Mouse (Mus musculus): ENCODE measurements around the gene Nos1ap.

The Nos1ap gene

DNA sequence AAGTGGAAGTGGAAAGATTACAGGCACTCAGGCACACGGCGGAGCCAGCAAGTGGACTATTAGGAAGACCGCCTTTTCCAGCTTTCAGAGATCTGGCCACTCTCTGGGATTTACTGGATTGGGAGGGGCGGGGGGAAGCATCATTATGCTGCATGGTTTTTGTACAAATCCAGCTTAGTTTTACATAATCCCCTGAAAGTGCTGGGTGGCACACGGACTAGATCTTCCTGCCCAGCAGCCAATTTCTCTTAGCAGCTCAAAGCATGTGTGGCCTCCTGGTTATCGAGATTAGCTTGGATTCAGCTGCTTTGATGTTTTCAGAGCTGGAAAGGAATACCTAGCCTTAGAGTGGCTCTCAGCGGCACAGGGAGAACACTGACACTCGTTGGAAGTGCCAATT is 246.6 kb downstream of the Nos1ap start:
- DNase-seq = no peak

DNA sequence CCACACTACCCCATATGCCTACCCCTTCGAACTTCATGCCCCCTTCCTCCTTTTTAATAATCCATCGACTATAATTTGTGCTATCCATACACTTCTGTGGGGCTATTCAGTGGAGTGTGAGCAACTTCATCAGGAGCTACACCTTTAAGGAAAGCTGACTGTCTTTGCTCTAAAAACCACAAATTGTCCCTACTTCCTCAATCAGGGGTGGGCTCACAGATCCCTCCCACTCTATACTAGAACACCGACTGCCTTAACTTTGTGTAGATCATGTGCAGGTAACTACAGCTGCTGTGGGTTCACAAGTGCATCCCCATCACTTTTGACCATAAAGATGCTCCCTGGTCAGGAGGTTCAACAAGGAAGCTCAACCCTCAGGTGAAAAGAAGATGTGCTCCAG is 249.7 kb downstream of the Nos1ap start:
- no peak for DNase-seq

DNA sequence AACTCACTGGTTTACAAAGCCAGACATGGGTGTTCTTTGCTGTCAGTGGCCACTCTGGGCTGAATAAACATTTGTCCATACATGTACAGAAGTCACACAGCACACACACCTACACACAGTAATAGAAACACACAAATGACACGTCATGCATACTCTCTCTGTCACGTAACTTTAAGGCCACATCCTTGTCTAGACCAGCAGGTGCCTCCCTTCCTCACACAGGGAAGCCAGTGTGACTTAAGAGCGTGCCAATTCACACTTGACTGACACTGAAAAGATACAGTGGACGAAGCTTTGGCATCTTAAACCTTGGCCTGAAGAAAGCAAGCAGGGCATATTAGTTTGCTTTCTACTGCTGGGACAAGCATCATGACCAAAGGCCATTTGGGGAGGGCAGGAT is 256.9 kb downstream of the Nos1ap start:
- peak; percentile 28 for DNase-seq

DNA sequence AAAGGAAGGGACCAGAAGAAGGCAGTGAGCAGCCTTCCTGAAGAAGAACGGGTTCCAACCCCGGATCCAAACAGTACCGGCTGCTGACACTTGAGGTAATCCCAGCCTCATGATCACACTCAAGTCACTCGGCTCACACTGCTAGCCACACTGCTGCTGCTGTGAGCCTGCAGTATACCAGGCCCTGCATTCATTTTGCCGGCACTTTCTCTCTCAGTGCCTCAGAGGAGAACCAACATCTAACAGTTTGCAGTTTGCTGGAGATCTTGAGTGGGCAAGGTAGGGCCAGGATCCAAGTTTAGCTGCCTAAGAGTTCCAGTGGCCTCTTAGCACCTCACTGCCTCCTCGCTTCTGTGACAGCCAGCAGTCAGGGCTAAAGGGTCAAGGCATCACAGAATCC is 257.7 kb downstream of the Nos1ap start:
- no peak for DNase-seq

DNA sequence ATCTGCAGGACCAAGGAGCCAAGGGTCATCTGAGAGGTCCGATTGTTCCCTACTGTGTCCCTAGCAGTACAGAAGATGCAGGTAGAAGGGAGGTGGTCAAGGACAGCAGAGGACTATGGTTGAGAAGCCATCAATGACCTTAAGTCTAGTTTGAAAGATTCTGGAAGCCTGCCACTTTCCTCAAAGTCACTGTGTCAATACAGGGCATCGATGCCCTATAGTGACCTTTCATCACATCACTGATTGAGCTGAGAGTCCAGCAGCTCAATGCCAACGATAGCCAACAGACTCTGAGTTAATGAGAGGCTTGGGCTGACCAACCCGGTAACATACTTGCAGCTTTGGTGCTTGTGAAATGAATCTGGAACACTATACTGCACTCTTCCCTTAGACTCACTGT is 264.4 kb downstream of the Nos1ap start:
- DNase-seq = no peak

DNA sequence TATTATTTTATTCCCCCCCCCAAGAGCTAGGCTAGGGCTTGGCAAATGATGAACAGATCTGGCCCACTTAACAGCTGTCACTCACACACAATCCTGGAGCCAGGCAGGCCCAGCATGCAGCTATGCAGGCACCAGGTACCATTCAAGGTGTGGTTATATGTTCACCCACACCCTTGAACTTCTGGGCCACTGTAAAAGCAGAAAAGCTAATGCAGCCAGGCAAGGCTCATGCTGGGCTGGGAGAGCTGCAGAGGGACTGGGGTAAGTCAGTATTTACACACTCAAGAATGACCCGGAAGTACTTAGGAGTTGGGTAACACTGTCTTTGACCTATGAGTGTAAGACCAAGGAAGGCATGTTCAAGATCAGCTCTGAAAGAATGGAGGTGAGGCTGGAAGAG is 265.3 kb downstream of the Nos1ap start:
- DNase-seq = no peak

DNA sequence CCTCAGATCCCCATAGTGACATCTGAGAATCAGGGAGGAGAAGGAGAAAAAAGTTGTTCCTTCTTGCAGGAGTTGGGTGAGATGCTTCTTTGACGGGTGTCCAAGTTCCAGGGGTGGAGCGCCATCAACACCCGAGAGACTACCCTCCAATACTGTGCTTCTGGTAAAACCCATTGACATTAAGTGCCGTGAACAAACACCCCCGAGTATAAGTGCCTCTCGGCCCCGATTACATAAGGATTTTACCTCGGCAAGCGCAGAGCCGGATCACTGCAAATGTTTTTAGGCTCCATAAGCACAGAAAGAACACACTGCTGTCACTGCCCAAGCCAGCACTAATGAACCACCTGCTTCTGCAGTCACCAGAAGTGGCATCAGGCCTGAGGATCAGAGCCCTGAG is 266.7 kb downstream of the Nos1ap start:
- no peak for DNase-seq

DNA sequence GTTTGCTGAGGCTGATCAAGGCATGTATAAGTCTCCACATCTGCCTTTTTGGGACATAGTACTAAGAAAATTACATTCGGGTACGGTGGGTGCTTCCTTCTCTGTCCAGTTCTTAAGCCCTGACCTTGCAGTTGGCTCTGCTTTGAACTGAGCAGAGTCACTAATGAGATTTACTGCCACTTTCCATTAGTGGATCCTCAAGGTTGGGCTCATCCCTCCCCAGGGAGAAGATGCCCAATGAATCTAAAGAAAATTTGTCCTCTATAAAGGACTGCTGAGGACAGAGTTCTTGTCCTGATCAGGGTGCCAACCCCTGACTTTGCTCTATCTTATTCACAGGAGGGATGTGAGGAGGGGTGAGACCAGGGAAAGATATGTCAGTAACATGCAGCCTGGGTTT is 267.6 kb downstream of the Nos1ap start:
- DNase-seq = no peak

DNA sequence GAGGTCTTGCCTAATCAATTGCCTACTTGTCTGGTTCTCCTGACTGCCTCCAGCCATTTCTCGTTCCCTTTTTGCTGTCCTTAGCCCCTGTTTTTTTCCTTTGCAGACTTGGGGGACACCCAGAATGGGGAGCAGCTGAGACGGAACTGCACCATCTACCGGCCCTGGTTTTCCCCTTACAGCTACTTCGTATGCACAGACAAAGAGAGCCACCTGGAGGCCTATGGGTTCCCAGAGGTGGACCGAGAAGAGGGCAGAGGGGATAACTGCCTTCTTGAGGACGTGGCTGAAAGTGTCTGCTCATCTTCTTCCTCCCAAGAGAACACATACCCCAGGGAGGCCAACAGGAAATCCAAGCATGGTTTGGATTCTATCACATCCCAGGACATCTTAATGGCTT is 278.2 kb downstream of the Nos1ap start:
- no peak for DNase-seq

DNA sequence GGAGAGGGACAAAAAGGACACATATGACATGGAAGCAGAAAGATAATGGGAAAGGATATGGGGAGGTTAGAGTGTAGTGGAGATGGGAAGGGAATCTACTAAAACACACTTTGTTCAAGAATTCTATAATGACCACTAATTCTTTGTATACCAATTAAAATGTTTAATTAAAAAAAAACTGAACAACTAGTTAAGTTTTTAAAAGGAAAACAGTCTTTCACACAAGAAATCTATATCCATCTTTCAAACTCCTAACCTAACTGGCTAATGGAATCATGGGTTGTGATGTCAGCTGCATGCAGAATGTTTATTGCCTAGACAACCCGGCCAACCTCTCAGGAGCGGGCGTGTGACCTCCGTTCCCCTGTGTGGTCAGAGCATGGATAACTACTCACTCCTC is 281.2 kb downstream of the Nos1ap start, which contains the start of gene Spata46:
Gene Spata46, plus strand, starts transcription at position 301 of the 400 bp plus-strand sequence.
- DNase-seq = no peak

DNA sequence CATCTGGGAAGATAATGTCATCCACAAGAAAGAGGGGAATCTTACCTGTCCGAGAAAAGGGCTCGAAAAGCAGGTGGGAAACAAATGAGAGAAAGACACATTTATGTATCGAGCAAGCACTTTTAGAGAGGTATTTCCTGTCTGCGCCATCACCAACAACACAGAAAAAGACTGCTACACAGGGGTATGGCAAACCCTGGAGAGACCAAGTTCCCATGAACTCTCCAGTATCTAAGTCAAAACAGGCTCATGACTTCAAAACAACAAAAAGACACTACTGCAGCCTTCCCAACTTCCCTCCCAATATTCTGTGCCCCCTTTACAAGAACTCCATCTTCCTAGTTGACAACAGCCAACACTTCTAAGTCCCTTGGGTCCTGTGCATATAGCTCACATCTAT is 283.4 kb downstream of the Nos1ap start, which contains the start of gene Gm7694:
Gene Gm7694, minus strand, starts transcription at position 101 of the 400 bp plus-strand sequence.
- no peak for DNase-seq

DNA sequence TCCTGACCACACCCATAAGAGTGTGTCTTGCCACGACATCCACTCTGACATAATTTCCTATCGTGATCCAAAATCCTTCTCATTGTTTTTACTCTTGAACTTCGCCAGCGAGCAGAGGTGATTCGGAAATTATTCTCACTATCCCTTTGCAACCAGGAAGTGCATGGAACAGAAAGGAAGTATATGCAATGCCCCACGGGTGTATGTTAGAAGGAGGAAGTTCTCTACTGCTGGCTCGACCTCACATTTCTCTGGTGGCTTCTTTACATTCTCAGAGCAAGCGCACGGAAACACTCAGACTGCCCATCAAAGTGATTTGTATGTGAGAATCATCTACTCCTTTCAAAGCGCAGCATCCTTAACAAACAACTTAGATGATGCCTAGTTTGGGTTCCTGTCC is 284.7 kb downstream of the Nos1ap start:
- DNase-seq = no peak

DNA sequence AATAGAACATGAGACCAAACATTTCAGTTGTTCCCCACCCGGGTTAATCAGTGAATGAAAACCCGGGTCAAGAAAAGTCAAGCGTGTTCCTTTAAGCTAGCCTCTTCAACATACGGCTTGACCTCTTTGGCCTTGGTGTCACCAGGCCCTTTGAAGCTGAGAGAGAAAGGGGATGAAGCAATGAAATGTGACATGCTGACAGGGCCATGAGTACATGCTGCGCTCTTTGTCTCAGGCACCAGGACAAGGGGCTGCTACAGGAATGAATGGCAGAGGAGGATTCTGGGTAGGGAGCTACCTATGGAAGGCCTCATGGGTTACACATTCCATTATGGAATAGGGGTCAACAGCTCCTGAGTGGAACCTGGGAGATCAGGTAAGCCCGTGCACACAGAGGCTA is 286.6 kb downstream of the Nos1ap start:
- DNase-seq = no peak

DNA sequence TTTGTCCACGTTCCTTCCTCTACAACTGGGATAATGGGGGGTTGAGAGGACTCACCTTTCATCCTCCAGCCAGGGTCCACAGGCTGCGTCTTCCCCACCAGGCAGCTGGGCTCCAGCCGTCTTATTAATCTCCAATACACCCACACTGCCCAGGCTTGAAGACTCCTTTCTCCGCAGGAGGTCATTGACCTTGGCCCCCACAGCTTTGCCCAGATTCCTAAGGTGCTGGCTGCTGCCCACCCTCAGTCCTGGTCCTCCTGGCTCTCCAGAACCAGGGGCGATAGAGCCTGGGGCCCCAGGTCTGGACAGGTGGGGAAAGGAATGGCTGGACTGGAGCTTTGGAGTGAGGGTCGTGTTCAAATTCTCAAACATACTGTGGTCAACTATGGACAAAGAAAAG is 287.2 kb downstream of the Nos1ap start:
- DNase-seq = no peak

DNA sequence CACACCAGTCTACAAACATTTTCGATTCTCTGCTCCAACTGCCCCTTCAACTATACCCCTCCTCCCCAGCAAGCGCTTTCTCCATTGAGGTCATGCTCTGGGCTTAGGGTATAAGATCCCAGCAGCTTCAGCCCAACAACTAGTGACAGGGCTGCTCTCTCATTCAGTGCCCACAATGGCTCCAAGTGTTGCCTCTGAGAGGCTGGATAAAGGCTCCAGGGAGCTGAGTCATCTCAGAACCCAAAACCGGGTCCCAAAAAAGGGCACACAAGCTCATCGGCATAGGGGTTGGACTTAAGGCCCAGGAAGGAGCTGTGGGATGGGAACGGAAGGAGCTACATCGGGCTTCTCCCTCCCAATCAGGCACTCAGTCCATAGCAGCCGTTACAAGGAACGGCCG is 288.0 kb downstream of the Nos1ap start:
- no peak for DNase-seq

DNA sequence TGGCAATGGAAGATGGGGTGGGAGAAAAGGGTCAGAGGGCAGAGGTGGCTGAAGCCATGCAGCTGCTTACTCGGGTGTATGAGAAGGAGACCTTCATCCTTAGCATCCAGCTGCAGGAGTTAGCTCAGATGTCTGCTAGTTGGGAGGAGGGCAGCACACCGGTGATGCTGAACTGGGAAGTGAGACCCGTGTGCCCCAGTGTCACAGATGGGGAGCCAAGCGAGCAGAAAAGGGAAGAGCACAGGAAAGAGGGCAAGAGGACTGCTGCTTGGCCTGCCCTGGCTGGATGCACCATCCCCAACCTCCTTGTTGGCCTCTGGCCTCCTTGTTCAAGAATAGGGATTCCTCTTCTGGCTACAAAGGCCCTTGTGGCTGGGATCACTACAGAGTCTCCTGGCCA is 290.2 kb downstream of the Nos1ap start:
- DNase-seq = no peak

DNA sequence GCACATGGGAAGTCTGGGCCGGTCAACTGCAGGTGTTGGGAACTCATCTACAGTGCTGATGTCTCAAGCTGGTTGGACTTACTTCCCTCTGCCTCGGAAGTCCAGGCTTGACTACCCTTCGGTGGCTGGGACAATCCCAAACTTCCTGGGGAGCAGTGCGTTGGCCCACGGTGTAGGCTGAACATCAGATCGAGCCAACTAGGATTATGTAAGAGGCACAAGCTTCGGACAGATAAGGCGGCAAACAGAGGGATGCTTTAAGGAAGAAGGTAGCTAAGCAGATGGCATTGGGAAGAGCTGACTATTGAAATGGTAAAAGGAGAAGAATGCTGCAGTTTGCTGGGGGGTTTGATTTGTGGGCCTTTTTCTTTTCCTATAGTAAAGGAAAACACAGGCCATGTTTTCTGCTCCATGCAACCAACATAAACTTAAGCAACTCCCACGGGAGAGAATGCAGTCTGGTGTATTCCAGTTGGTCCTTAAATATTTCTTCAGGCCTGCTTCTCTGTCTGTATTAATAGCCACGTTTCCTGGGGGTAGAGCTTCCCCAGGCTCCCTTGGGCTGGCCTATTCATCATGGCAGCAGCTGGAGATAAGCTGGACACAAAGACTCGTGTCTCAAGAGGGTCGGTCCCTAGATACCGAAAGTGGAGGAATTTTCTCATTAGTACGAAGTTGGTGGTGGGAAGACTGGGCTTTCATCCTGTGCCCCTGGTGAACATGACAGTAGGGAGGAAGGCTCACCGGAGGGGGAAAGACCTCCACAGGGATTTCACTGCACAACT is 294.7 kb downstream of the Nos1ap start:
- no peak for DNase-seq

DNA sequence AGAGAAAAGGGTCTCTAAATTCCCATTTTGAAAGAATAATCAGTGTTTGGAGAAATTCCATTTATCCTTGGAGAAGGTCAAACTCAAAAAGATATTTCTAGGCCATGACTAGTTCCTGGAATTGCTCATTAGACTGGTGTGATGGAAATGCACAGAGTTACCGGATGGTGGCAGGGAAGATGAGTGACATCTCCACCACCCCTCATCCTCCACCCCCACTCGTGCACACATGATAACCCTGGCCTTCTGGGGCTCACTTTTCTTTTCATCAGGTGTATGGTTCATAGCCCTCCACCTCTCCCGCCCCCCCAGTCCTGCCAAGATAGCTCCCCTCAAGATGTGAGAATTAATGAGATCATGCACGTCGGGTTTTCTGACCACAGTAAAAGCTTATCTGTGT is 296.4 kb downstream of the Nos1ap start:
- no peak for DNase-seq

DNA sequence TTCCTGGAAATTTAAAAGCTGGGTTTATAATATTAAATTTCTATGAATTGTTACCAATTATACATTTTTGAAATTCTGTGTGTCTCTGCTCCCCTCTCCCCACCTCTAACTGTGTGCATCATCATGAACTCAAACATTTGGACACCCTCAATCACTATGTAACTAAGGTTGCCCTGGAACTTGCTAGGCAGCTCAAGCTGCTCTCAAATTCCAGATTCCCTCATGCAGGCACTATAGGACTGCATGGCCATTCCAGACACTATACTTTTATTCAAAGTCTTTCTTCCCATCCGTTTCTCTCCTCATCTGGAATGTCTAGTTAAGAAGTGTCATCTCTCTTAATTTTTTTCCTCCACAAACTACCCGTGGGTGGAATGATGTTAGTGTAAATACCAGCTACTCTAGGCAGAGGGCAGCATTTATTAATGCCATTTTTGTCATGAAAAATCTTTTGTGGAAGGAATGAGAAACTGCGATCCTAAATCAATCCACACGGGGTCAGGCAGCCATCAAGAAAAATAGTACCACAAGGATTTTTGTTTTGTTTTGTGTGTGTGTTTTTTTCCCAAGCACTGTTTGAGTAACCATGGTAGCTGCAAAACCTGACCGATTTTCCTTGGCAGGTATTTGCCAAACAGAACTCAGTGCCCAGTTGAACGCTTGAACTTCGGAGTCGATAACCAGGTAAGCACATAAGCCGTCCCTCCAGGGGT is 297.3 kb downstream of the Nos1ap start:
- peak; percentile 83 for DNase-seq

DNA sequence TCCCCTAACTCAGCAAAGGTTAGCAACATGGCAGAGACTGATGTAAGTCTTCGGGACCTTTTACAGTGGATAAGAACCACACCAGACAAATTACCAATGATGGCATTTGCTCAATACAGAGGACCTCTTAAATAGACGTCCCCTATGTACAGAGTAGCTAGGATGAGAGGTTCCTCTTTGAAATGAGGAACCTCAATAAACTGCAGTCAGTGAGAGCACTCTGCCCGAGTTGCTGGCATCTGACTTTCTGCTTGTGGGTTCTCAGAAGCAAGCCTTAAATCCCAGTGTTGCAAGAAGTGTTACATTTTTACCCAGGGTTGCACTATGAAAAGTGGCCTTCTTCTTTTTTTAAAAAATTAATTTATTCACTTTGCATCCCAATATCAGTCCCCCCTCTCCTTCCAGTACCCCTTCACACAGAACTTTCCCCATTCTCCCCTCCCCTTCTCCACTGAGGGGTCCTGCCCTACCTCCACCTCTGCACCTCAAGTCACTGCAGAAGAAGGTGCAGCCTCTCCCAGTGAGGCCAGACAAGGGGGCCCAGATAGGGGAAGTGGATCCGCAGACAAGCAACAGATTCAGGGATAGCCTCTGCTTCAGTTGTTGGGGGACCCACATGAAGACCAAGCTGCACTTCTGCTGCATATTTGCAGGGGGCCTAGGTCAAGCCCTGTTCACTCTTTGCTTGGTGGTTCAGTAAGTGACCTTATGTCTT is 307.1 kb downstream of the Nos1ap start:
- no peak for DNase-seq

DNA sequence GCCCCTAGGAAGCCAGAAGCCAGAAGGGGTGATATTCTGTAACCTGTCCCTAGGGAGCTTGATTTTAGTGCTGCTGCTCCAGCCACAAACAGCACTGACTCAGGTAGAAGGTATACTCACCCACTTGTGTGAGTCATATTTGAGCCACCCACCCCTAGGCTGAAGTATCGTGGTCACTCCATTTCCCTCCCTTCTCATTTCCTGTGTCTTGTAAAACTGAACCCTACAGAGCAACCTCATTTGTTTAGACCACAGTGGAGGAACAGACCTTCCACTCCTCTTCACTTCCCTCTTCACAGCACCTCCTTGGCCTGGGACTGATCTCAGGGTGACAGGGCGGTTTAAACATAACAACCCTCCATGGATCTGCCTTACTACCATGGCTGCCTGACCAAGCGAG is 312.6 kb downstream of the Nos1ap start, which contains the start of gene Sh2d1b1:
Gene Sh2d1b1, plus strand, starts transcription at position 305 of the 400 bp plus-strand sequence.
- no peak for DNase-seq

DNA sequence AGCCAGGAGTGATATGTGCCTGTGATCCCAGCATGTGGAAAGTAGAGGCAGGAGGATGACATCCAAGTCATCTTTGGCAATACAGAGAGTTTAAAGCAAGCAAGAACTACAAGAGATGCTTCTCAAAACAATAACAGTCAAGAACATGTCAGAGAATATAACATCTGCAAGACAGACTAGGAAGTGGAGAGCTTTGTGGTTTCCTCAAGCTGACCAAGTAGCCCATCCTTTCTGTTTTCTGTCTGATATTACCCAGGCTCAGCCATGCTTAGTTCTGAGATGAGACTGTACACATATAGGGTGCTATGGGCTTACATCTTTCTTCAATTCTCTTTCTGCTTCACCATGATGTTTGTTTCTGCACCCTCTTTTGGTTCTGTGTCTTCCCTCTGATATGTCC is 316.4 kb downstream of the Nos1ap start:
- DNase-seq = no peak

DNA sequence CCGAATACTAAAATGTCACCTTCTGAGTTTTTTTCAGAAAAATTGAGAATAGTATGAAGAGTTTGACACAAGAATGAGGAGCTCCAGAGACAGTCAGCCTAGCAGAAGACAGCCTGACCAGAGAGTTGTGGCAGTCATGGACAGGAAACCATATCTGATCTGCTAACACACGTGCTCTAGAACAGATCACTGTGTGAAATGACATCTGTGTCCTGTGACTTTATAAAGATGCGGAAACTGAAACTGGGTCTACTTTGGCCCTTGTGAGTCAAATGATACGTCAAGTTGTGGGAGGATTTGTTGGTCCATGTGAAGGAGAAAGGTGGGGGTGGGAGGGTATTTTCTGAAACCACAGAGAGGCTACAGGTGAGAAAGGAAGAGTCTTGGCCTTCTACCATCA is 319.0 kb downstream of the Nos1ap start:
- DNase-seq = no peak

DNA sequence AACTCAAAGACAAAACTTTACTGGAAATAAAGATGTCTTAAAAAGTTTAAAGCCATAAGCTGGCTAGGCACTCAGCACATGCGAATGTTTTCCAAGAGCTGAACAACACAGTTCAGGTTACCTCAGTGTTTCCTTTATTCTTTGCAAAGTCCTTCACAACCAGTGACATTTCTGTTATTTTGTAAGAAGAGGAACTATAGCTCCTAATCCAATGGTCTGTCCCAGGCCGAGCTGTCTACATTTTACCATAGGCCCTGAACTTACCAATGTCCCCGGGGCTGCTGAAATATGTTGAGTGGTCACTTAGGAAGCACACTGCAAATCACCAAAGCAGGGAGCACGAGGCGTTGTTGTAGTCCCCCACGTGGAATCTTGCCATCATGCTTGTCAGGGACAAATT is 319.4 kb downstream of the Nos1ap start:
- no peak for DNase-seq
